Mouse (Mus musculus) heart, postnatal 0 days (tissue): ENCODE measurements around the gene Mbd3.
A peak's percentile ranks its signal among the peaks of the same experiment; 100 is the strongest.

Experiments
- CTCF ChIP-seq: IDR thresholded peaks from 2 replicates; pipeline ENCODE4 v1.5.1; 2016; ENCODE audit warnings: antibody characterized with exemption, control low read depth, low read depth
- EP300 ChIP-seq: IDR thresholded peaks from 2 replicates; pipeline ENCODE4 v1.6.1; 2016; ENCODE audit warnings: antibody characterized with exemption, low read depth

DNA sequence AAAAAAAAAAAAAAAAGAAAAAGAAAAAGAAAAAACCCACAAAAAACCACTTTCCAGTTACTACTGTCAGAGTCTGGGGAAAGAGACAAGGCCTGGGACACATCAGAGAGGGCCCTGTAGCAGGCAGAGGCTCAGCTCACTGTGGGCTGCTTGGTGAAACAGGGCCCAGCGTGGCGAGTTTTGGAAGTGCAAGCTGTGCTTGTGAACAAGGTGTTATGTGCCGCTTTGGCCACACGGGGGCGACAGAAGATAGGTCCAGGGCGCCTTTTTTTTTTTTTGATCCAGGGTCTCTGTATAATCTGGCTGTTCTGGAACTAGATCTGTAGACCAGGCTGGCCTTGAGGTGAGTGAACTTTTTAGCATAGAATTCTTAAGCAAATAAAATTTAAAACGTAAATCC lies 23.2 kb downstream of the Mbd3 start:
- TF ChIP-seq CTCF (peak; percentile 91), EP300 (no peak)
